Mouse (Mus musculus) neural tube, embryonic 12.5 days (tissue): ENCODE data around the gene Scaf11. TPM values are rescaled to one million over a fixed set of nuclear protein-coding genes. Genes with fewer than 3 reads are reported as not detected.

Experiments
- ATAC-seq: fragments of 200-750 bp; cut with Nextera tagmentation; 2 replicates; pipeline ENCODE4 v1.8.0; 2017; ENCODE audit warnings: low read depth, mild to moderate bottlenecking, moderate TSS enrichment, moderate library complexity; ENCODE audit not compliant: low FRiP score
- H3K27ac ChIP-seq: fragments of 300-500 bp; sonication (generic); 2 replicates; pipeline ENCODE4 v1.5.1; 2016
- H3K27me3 ChIP-seq: fragments of 300-500 bp; sonication (generic); replicated peaks from 2 replicates; pipeline ENCODE4 v1.6.1; 2016; ENCODE audit warnings: mild to moderate bottlenecking
- H3K36me3 ChIP-seq: fragments of 300-500 bp; sonication (generic); 2 replicates; pipeline ENCODE4 v1.6.1; 2016; ENCODE audit warnings: mild to moderate bottlenecking
- H3K4me1 ChIP-seq: fragments of 300-500 bp; sonication (generic); 2 replicates; pipeline ENCODE4 v1.6.1; 2016
- H3K4me2 ChIP-seq: fragments of 300-500 bp; sonication (generic); replicated peaks from 2 replicates; pipeline ENCODE4 v1.6.1; 2016; ENCODE audit warnings: mild to moderate bottlenecking
- H3K4me3 ChIP-seq: fragments of 300-500 bp; sonication (generic); 2 replicates; pipeline ENCODE4 v1.5.1; 2016
- H3K9ac ChIP-seq: fragments of 300-500 bp; sonication (generic); 2 replicates; pipeline ENCODE4 v1.6.1; 2016; ENCODE audit warnings: mild to moderate bottlenecking
- H3K9me3 ChIP-seq: fragments of 300-500 bp; sonication (generic); 2 replicates; pipeline ENCODE4 v1.6.1; 2016; ENCODE audit warnings: mild to moderate bottlenecking
- WGBS: fragments of 180-500 bp; shearing (Covaris S2); methylation state at CpG from one replicate; pipeline ENCODE4 v1.1.7; 2016; 5-methylcytosine and 5-hydroxymethylcytosine counted together
- polyA plus RNA-seq: library from polyadenylated mRNA; unstranded; fragments of >200 nt; fragmentation: Nextera tagmentation; extraction: Ambion mirVana; gene quantifications from 2 replicates; pipeline ENCODE4 v1.2.1, GENCODE M21; 2016

Scaf11 gene
- polyA plus RNA-seq, 1 experiment from 2014 or later: 80.1 TPM

- H3K27ac ChIP-seq: no peak overlapping the region
- ATAC-seq: no peak
- no peaks in the 10 kb centered on the region for H3K9me3 ChIP-seq
- no peaks in the 10 kb centered on the region for H3K4me1 ChIP-seq
- no peaks in the 10 kb centered on the region for H3K27me3 ChIP-seq
- no peak overlapping the region for H3K4me2 ChIP-seq
- whole genome bisulfite sequencing: 93% methylated on average over 1 of the region's 1 CpGs
- H3K9ac ChIP-seq: no peak overlapping the region
- no peak overlapping the region for H3K4me3 ChIP-seq
- peaks cover 39% of the 10 kb centered on the region for H3K36me3 ChIP-seq
Observed at GRCm38 (mm10) chr15:96434202-96434601, 26.4 kb downstream of the Scaf11 start.

- WGBS: 98% methylated on average over 8 of the region's 8 CpGs
Observed at GRCm38 (mm10) chr15:96419920-96420319, 40.7 kb downstream of the Scaf11 start.

GRCm38 (mm10) chr15:96418161-96418560 is 42.5 kb downstream of the Scaf11 start:
- no peaks in the 10 kb centered on the region for H3K9me3 ChIP-seq
- no peak for ATAC-seq
- H3K4me2 ChIP-seq: no peak overlapping the region
- H3K4me3 ChIP-seq: no peak overlapping the region
- 95% methylated on average over 12 of the region's 12 CpGs for WGBS
- peaks cover 80% of the 10 kb centered on the region for H3K36me3 ChIP-seq
- H3K4me1 ChIP-seq: no peaks in the 10 kb centered on the region
- no peaks in the 10 kb centered on the region for H3K27me3 ChIP-seq
- no peak overlapping the region for H3K9ac ChIP-seq
- H3K27ac ChIP-seq: no peak overlapping the region

More at GRCm38 (mm10) chr15:96419920-96420319, 40.7 kb downstream of the Scaf11 start:
- Histone ChIP-seq H3K27me3 (no peaks in the 10 kb centered on the region), H3K9me3 (no peaks in the 10 kb centered on the region), H3K36me3 (peaks cover 64% of the 10 kb centered on the region), H3K4me1 (no peaks in the 10 kb centered on the region), H3K9ac (no peak overlapping the region), H3K4me2 (no peak overlapping the region), H3K27ac (no peak overlapping the region), H3K4me3 (no peak overlapping the region)
- ATAC-seq: no peak

GRCm38 (mm10) chr15:96408717-96409121 is 51.9 kb downstream of the Scaf11 start:
- Histone ChIP-seq H3K36me3 (peaks cover 29% of the 10 kb centered on the region), H3K9ac (no peak overlapping the region), H3K27ac (no peak overlapping the region), H3K4me2 (no peak overlapping the region), H3K4me1 (no peaks in the 10 kb centered on the region), H3K27me3 (no peaks in the 10 kb centered on the region), H3K4me3 (no peak overlapping the region), H3K9me3 (no peaks in the 10 kb centered on the region)
- 91% methylated on average over 6 of the region's 6 CpGs for WGBS
- no peak for ATAC-seq

- Histone ChIP-seq H3K4me3 (no peak overlapping the region), H3K36me3 (peaks cover 24% of the 10 kb centered on the region), H3K27me3 (no peaks in the 10 kb centered on the region), H3K9me3 (no peaks in the 10 kb centered on the region), H3K4me1 (no peaks in the 10 kb centered on the region), H3K4me2 (no peak overlapping the region), H3K9ac (no peak overlapping the region), H3K27ac (no peak overlapping the region)
- ATAC-seq: no peak
- 88% methylated on average over 2 of the region's 2 CpGs for WGBS
Observed at GRCm38 (mm10) chr15:96407151-96407550, 53.5 kb downstream of the Scaf11 start.

GRCm38 (mm10) chr15:96406253-96406652 is 54.4 kb downstream of the Scaf11 start:
- ATAC-seq: no peak
- Histone ChIP-seq H3K36me3 (peaks cover 27% of the 10 kb centered on the region), H3K4me2 (no peak overlapping the region), H3K27me3 (no peaks in the 10 kb centered on the region), H3K27ac (no peak overlapping the region), H3K4me1 (no peaks in the 10 kb centered on the region), H3K4me3 (no peak overlapping the region), H3K9me3 (no peaks in the 10 kb centered on the region), H3K9ac (no peak overlapping the region)
- 82% methylated on average over 4 of the region's 4 CpGs for WGBS

- Histone ChIP-seq H3K4me3 (no peak overlapping the region), H3K4me2 (no peak overlapping the region), H3K9ac (no peak overlapping the region), H3K36me3 (peaks cover 27% of the 10 kb centered on the region), H3K27me3 (no peaks in the 10 kb centered on the region), H3K4me1 (no peaks in the 10 kb centered on the region), H3K9me3 (no peaks in the 10 kb centered on the region), H3K27ac (no peak overlapping the region)
- 77% methylated on average over 5 of the region's 5 CpGs for WGBS
- no peak for ATAC-seq
Observed at GRCm38 (mm10) chr15:96405548-96405947, 55.1 kb downstream of the Scaf11 start.

- Histone ChIP-seq H3K9me3 (no peaks in the 10 kb centered on the region), H3K27me3 (no peaks in the 10 kb centered on the region), H3K27ac (no peak overlapping the region), H3K4me3 (no peak overlapping the region), H3K4me1 (no peaks in the 10 kb centered on the region; the same call in 1 of the 2 replicates), H3K36me3 (peaks cover 55% of the 10 kb centered on the region), H3K4me2 (no peak overlapping the region), H3K9ac (no peak overlapping the region)
- 92% methylated on average over 10 of the region's 10 CpGs for WGBS
- ATAC-seq: no peak
Observed at GRCm38 (mm10) chr15:96398333-96398732, 62.3 kb downstream of the Scaf11 start.

GRCm38 (mm10) chr15:96396641-96397344 is 63.9 kb downstream of the Scaf11 start:
- WGBS: 80% methylated on average over 8 of the region's 8 CpGs
- no peak overlapping the region for H3K4me3 ChIP-seq
- no peak for ATAC-seq
- H3K27me3 ChIP-seq: no peaks in the 10 kb centered on the region
- no peak overlapping the region for H3K27ac ChIP-seq
- H3K9me3 ChIP-seq: no peaks in the 10 kb centered on the region
- peaks cover 56% of the 10 kb centered on the region for H3K36me3 ChIP-seq
- H3K4me1 ChIP-seq: no peaks in the 10 kb centered on the region; the same call in 1 of the 2 replicates
- no peak overlapping the region for H3K9ac ChIP-seq
- no peak overlapping the region for H3K4me2 ChIP-seq

GRCm38 (mm10) chr15:96395071-96395470 is 65.6 kb downstream of the Scaf11 start:
- no peak overlapping the region for H3K9ac ChIP-seq
- no peaks in the 10 kb centered on the region; the same call in 1 of the 2 replicates for H3K4me1 ChIP-seq
- H3K27ac ChIP-seq: no peak overlapping the region
- no peak for ATAC-seq
- WGBS: 97% methylated on average over 6 of the region's 6 CpGs
- no peaks in the 10 kb centered on the region for H3K9me3 ChIP-seq
- H3K36me3 ChIP-seq: peaks cover 61% of the 10 kb centered on the region
- H3K4me2 ChIP-seq: no peak overlapping the region
- H3K4me3 ChIP-seq: no peak overlapping the region
- H3K27me3 ChIP-seq: no peaks in the 10 kb centered on the region

GRCm38 (mm10) chr15:96392878-96393277 is 67.8 kb downstream of the Scaf11 start:
- Histone ChIP-seq H3K9ac (no peak overlapping the region), H3K4me3 (no peak overlapping the region), H3K4me1 (no peaks in the 10 kb centered on the region), H3K4me2 (no peak overlapping the region), H3K36me3 (peaks cover 65% of the 10 kb centered on the region), H3K27ac (no peak overlapping the region), H3K27me3 (no peaks in the 10 kb centered on the region), H3K9me3 (no peaks in the 10 kb centered on the region)
- no peak for ATAC-seq
- 94% methylated on average over 3 of the region's 3 CpGs for WGBS

GRCm38 (mm10) chr15:96388565-96388964 is 72.1 kb downstream of the Scaf11 start:
- H3K4me2 ChIP-seq: no peak overlapping the region
- H3K27ac ChIP-seq: no peak overlapping the region
- H3K4me3 ChIP-seq: no peak overlapping the region
- H3K27me3 ChIP-seq: no peaks in the 10 kb centered on the region
- H3K9ac ChIP-seq: no peak overlapping the region
- no peaks in the 10 kb centered on the region for H3K4me1 ChIP-seq
- peaks cover 46% of the 10 kb centered on the region for H3K36me3 ChIP-seq
- H3K9me3 ChIP-seq: no peaks in the 10 kb centered on the region
- 67% methylated on average over 1 of the region's 1 CpGs for WGBS
- ATAC-seq: no peak

- peaks cover 50% of the 10 kb centered on the region for H3K36me3 ChIP-seq
- no peak overlapping the region for H3K9ac ChIP-seq
- no peak overlapping the region for H3K27ac ChIP-seq
- no peaks in the 10 kb centered on the region for H3K4me1 ChIP-seq
- H3K4me3 ChIP-seq: no peak overlapping the region
- 90% methylated on average over 11 of the region's 11 CpGs for WGBS
- H3K4me2 ChIP-seq: no peak overlapping the region
- no peak for ATAC-seq
- H3K9me3 ChIP-seq: no peaks in the 10 kb centered on the region
- no peaks in the 10 kb centered on the region for H3K27me3 ChIP-seq
Observed at GRCm38 (mm10) chr15:96382223-96382622, 78.4 kb downstream of the Scaf11 start.
